Mouse (Mus musculus) liver, embryonic 16.5 days (tissue): ENCODE results near the gene Pold2. TPM values are rescaled to one million over a fixed set of nuclear protein-coding genes. Genes with fewer than 3 reads are reported as not detected.

Experiments used
- ATAC-seq: fragments of 200-750 bp; cut with Nextera tagmentation; 2 replicates; pipeline ENCODE4 v1.8.0; 2017; ENCODE audit warnings: low read depth, mild to moderate bottlenecking, moderate number of reproducible peaks, moderate library complexity
- H3K27ac ChIP-seq: fragments of 300-500 bp; sonication (generic); 2 replicates; pipeline ENCODE4 v1.5.1; 2014; ENCODE audit warnings: mild to moderate bottlenecking, low read length
- H3K27me3 ChIP-seq: fragments of 300-500 bp; sonication (generic); 2 replicates; pipeline ENCODE4 v1.6.1; 2014; ENCODE audit warnings: low read depth, low read length, mixed read lengths; ENCODE audit not compliant: control insufficient read depth, insufficient read depth
- H3K36me3 ChIP-seq: fragments of 300-500 bp; sonication (generic); 2 replicates; pipeline ENCODE4 v1.6.1; 2014; ENCODE audit warnings: mild to moderate bottlenecking; ENCODE audit not compliant: control insufficient read depth, insufficient read depth
- H3K4me1 ChIP-seq: fragments of 300-500 bp; sonication (generic); 2 replicates; pipeline ENCODE4 v1.6.1; 2014; ENCODE audit warnings: low read depth, low read length, mixed read lengths; ENCODE audit not compliant: control insufficient read depth
- H3K4me2 ChIP-seq: fragments of 300-500 bp; sonication (generic); 2 replicates; pipeline ENCODE4 v1.6.1; 2014; ENCODE audit warnings: low read depth, low read length, mixed read lengths
- H3K4me3 ChIP-seq: fragments of 300-500 bp; sonication (generic); 2 replicates; pipeline ENCODE4 v1.5.1; 2014; ENCODE audit warnings: low read depth, mild to moderate bottlenecking, low read length
- H3K9ac ChIP-seq: fragments of 300-500 bp; sonication (generic); 2 replicates; pipeline ENCODE4 v1.6.1; 2014; ENCODE audit warnings: low read depth, low read length
- H3K9me3 ChIP-seq: fragments of 300-500 bp; sonication (generic); replicated peaks from 2 replicates; pipeline ENCODE4 v1.6.1; 2016; ENCODE audit warnings: low read length; ENCODE audit not compliant: control insufficient read depth
- WGBS: fragments of 180-500 bp; shearing (Covaris S2); extraction: QIAGEN DNeasy Blood & Tissue Kit; methylation state at CpG from one replicate; pipeline ENCODE4 v1.1.7; 2014; ENCODE audit not compliant: insufficient replicate concordance; 5-methylcytosine and 5-hydroxymethylcytosine counted together
- polyA plus RNA-seq: library from polyadenylated mRNA; unstranded; fragments of >200 nt; fragmentation: Nextera tagmentation; extraction: Ambion mirVana; gene quantifications from 2 replicates; pipeline ENCODE4 v1.2.1, GENCODE M21; 2015

Gene Pold2
- polyA plus RNA-seq, 1 experiment from 2014 or later, result 51.8 TPM

GRCm38 (mm10) chr11:5914940-5915339 lies 36.8 kb upstream of the Pold2 start:
- Histone ChIP-seq H3K27me3 (no peaks in the 10 kb centered on the region), H3K4me2 (no peak overlapping the region), H3K27ac (no peak overlapping the region), H3K4me1 (peaks cover under 1% of the 10 kb centered on the region; the same call in 1 of the 2 replicates), H3K9me3 (no peaks in the 10 kb centered on the region), H3K4me3 (no peak overlapping the region), H3K9ac (no peak overlapping the region), H3K36me3 (no peaks in the 10 kb centered on the region)
- WGBS, result 32% methylated on average over 5 of the region's 5 CpGs
- ATAC-seq, result peak; percentile 37; the same call in 1 of the 2 replicates

GRCm38 (mm10) chr11:5913936-5914335 lies 35.8 kb upstream of the Pold2 start:
- Histone ChIP-seq H3K27me3 (no peaks in the 10 kb centered on the region), H3K4me1 (no peaks in the 10 kb centered on the region; the same call in 1 of the 2 replicates), H3K4me3 (no peak overlapping the region), H3K27ac (no peak overlapping the region), H3K9ac (no peak overlapping the region), H3K4me2 (no peak overlapping the region), H3K9me3 (no peaks in the 10 kb centered on the region), H3K36me3 (no peaks in the 10 kb centered on the region)
- no peak for ATAC-seq
- 53% methylated on average over 4 of the region's 4 CpGs for WGBS

- Histone ChIP-seq H3K4me3 (no peak overlapping the region), H3K9ac (no peak overlapping the region), H3K4me2 (no peak overlapping the region), H3K36me3 (no peaks in the 10 kb centered on the region), H3K9me3 (no peaks in the 10 kb centered on the region), H3K27ac (no peak overlapping the region), H3K4me1 (no peaks in the 10 kb centered on the region; the same call in 1 of the 2 replicates), H3K27me3 (no peaks in the 10 kb centered on the region)
- ATAC-seq, result no peak
- WGBS, result 65% methylated on average over 8 of the region's 8 CpGs
Measured at GRCm38 (mm10) chr11:5913256-5913655, 35.2 kb upstream of the Pold2 start.

- ATAC-seq, result no peak
Measured at GRCm38 (mm10) chr11:5912635-5913034, 34.5 kb upstream of the Pold2 start.

GRCm38 (mm10) chr11:5908642-5909041 lies 30.6 kb upstream of the Pold2 start:
- Histone ChIP-seq H3K36me3 (no peaks in the 10 kb centered on the region), H3K9ac (no peak overlapping the region), H3K27me3 (no peaks in the 10 kb centered on the region), H3K27ac (no peak overlapping the region), H3K4me1 (no peaks in the 10 kb centered on the region), H3K9me3 (no peaks in the 10 kb centered on the region), H3K4me2 (no peak overlapping the region), H3K4me3 (no peak overlapping the region)
- ATAC-seq, result no peak
- 51% methylated on average over 4 of the region's 4 CpGs for WGBS

More at GRCm38 (mm10) chr11:5912635-5913034, 34.5 kb upstream of the Pold2 start:
- Histone ChIP-seq H3K4me2 (no peak overlapping the region), H3K9ac (no peak overlapping the region), H3K4me3 (no peak overlapping the region), H3K27ac (no peak overlapping the region), H3K36me3 (no peaks in the 10 kb centered on the region), H3K4me1 (no peaks in the 10 kb centered on the region; the same call in 1 of the 2 replicates), H3K9me3 (no peaks in the 10 kb centered on the region), H3K27me3 (no peaks in the 10 kb centered on the region)
- 16% methylated on average over 5 of the region's 5 CpGs for WGBS

GRCm38 (mm10) chr11:5907096-5907495 lies 29.0 kb upstream of the Pold2 start:
- Histone ChIP-seq H3K9me3 (no peaks in the 10 kb centered on the region), H3K27ac (no peak overlapping the region), H3K4me1 (no peaks in the 10 kb centered on the region; the same call in 1 of the 2 replicates), H3K36me3 (no peaks in the 10 kb centered on the region), H3K27me3 (peaks cover 13% of the 10 kb centered on the region), H3K4me3 (no peak overlapping the region), H3K4me2 (no peak overlapping the region), H3K9ac (no peak overlapping the region)
- no peak for ATAC-seq
- WGBS, result 48% methylated on average over 5 of the region's 5 CpGs

- no peak for ATAC-seq
- Histone ChIP-seq H3K4me1 (no peaks in the 10 kb centered on the region; the same call in 1 of the 2 replicates), H3K27ac (no peak overlapping the region), H3K27me3 (peaks cover 24% of the 10 kb centered on the region), H3K9ac (no peak overlapping the region), H3K4me2 (no peak overlapping the region), H3K4me3 (no peak overlapping the region), H3K9me3 (no peaks in the 10 kb centered on the region), H3K36me3 (no peaks in the 10 kb centered on the region)
- 70% methylated on average over 10 of the region's 10 CpGs for WGBS
Measured at GRCm38 (mm10) chr11:5905778-5906518, 27.9 kb upstream of the Pold2 start.

GRCm38 (mm10) chr11:5904871-5905270 lies 26.8 kb upstream of the Pold2 start:
- H3K27ac ChIP-seq, result no peak overlapping the region
- no peak overlapping the region for H3K9ac ChIP-seq
- H3K36me3 ChIP-seq, result no peaks in the 10 kb centered on the region
- peaks cover 27% of the 10 kb centered on the region for H3K27me3 ChIP-seq
- H3K4me2 ChIP-seq, result no peak overlapping the region
- H3K4me1 ChIP-seq, result no peaks in the 10 kb centered on the region; the same call in 1 of the 2 replicates
- 73% methylated on average over 6 of the region's 6 CpGs for WGBS
- no peak for ATAC-seq
- H3K9me3 ChIP-seq, result no peaks in the 10 kb centered on the region
- H3K4me3 ChIP-seq, result no peak overlapping the region

GRCm38 (mm10) chr11:5904357-5904756 lies 26.3 kb upstream of the Pold2 start:
- Histone ChIP-seq H3K4me1 (no peaks in the 10 kb centered on the region; the same call in 1 of the 2 replicates), H3K9me3 (no peaks in the 10 kb centered on the region), H3K36me3 (no peaks in the 10 kb centered on the region), H3K9ac (no peak overlapping the region), H3K27me3 (peaks cover 31% of the 10 kb centered on the region), H3K4me2 (no peak overlapping the region), H3K4me3 (no peak overlapping the region), H3K27ac (no peak overlapping the region)
- no peak for ATAC-seq
- WGBS, result 82% methylated on average over 19 of the region's 19 CpGs
